Mouse (Mus musculus): ENCODE results near the gene Usf3. TPM values are rescaled to one million over a fixed set of nuclear protein-coding genes. Genes with fewer than 3 reads are reported as not detected.

The Usf3 gene
- polyA plus RNA-seq, 1 experiment from 2014 or later = 2.6 TPM

DNA sequence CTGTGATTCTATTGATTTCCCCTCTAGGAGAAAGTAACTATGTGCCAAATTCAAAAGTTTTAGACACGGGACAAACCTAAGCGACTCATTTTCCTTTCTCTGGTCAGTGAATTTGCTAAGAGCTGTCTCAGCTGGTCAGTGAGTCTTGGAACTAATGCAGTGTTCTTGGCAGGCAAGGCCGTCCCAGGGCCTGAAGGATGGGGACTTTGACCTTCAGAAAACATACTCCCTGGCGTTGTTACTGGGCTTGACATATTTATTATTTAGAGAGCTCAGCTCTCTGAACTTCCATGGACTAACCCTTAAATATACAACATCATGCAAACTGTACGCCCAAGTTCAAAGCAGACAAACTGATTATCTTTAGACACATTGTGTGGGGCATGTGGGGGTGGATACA lies 97.6 kb downstream of the Usf3 start:
- Histone ChIP-seq H3K4me3 (replicated peaks; ENCODE audit: low read depth, low read length) (no peak overlapping the region), H3K36me3 (ENCODE audit: insufficient read depth, low read length) (no peaks in the 10 kb centered on the region), H3K9ac (ENCODE audit: low read depth, low read length) (no peak overlapping the region), H3K4me1 (replicated peaks; ENCODE audit: insufficient read depth, low read length) (0 out of 2 replicates have a peak, but pooled peaks cover 5% of the 10 kb centered on the region), H3K9me3 (replicated peaks; ENCODE audit: low read length) (no peaks in the 10 kb centered on the region), H3K27ac (peak overlapping the region; percentile 38; the same call in 1 of the 2 replicates), H3K27me3 (ENCODE audit: insufficient read depth, low read length) (no peaks in the 10 kb centered on the region), H3K4me2 (ENCODE audit: low read length) (no peak overlapping the region)
- DNase-seq (ENCODE audit: low spot score) (peak; percentile 85), ATAC-seq (replicated peaks; ENCODE audit: low FRiP score, low read depth) (peak; percentile 65; the same call in 1 of the 2 replicates)
- no peak for TF ChIP-seq CTCF (IDR thresholded peaks at IDR 0.05; ENCODE audit: low read depth)
- 40% methylated on average over 5 of the region's 5 CpGs for WGBS

DNA sequence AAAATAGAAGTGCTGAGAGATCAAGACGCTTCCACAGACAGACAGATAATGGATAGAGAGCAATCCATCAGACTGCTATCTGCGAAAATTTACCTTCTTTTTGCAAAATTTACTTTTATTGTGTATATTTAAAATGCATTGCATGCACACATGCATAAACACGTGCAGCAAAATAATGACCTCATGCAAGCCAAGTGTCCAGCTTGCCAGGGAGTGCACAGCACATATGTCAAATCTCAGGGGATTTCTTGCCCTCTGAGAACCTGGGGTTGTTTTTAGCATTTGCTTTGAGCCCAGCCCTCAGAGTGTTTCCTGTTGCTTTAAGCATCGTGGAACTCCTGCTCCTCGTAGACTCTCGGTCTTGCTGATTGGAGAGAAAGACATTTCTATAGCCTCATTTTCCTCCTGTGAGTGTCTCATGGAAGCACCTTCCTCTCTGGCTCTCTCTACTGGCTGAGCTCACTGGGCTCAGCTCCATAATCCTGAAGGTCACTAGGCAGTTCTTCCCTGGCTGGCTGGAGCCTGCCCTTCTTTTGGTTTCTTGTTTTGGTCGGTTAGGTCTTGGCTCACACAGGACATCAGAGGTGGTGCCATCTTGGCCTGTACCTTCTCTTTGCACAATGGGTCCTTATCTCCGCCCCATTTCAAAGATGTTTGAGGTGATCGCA lies 98.5 kb downstream of the Usf3 start:
- Histone ChIP-seq H3K27ac (no peak overlapping the region), H3K36me3 (ENCODE audit: insufficient read depth, low read length) (no peaks in the 10 kb centered on the region), H3K9me3 (replicated peaks; ENCODE audit: low read length) (no peaks in the 10 kb centered on the region), H3K4me1 (replicated peaks; ENCODE audit: insufficient read depth, low read length) (0 out of 2 replicates have a peak, but pooled peaks cover 5% of the 10 kb centered on the region), H3K9ac (ENCODE audit: low read depth, low read length) (no peak overlapping the region), H3K27me3 (ENCODE audit: insufficient read depth, low read length) (no peaks in the 10 kb centered on the region), H3K4me2 (ENCODE audit: low read length) (no peak overlapping the region), H3K4me3 (replicated peaks; ENCODE audit: low read depth, low read length) (no peak overlapping the region)
- DNase-seq (ENCODE audit: low spot score) = peak; percentile 5
- WGBS = 64% methylated on average over 9 of the region's 9 CpGs
- no peak for TF ChIP-seq CTCF (IDR thresholded peaks at IDR 0.05; ENCODE audit: low read depth)
- no peak for ATAC-seq (replicated peaks; ENCODE audit: low FRiP score, low read depth)

Other genes starting within 250 kb of the Usf3 start
- gene Qtrt2, start 246.4 kb upstream of the Usf3 start, polyA plus RNA-seq (2015; fragmentation: Nextera tagmentation; extraction: Ambion mirVana) = 22.8 and 24.6 TPM in 2 replicates
- gene Zdhhc23, start 193.5 kb upstream of the Usf3 start, polyA plus RNA-seq (2015; fragmentation: Nextera tagmentation; extraction: Ambion mirVana) = 2.0 and 2.3 TPM in 2 replicates
- 5.7 and 6.1 TPM in 2 replicates for gene Gramd1c, start 109.9 kb upstream of the Usf3 start, polyA plus RNA-seq (2015; fragmentation: Nextera tagmentation; extraction: Ambion mirVana)
- 131 and 136 TPM in 2 replicates for gene Atp6v1a, start 33.5 kb upstream of the Usf3 start, polyA plus RNA-seq (2015; fragmentation: Nextera tagmentation; extraction: Ambion mirVana)
- 72.8 and 80.3 TPM in 2 replicates for gene Naa50, start 33.4 kb upstream of the Usf3 start, polyA plus RNA-seq (2015; fragmentation: Nextera tagmentation; extraction: Ambion mirVana)
- 0.92 and 1.4 TPM in 2 replicates for gene Sidt1, start 159.9 kb downstream of the Usf3 start, polyA plus RNA-seq (2015; fragmentation: Nextera tagmentation; extraction: Ambion mirVana)
- gene Spice1, start 173.9 kb downstream of the Usf3 start, polyA plus RNA-seq (2015; fragmentation: Nextera tagmentation; extraction: Ambion mirVana) = 17.9 and 18.8 TPM in 2 replicates
- gene Cfap44, start 221.6 kb downstream of the Usf3 start, polyA plus RNA-seq (2015; fragmentation: Nextera tagmentation; extraction: Ambion mirVana) = 0.50 and 0.53 TPM in 2 replicates